Mouse (Mus musculus) hindbrain, embryonic 14.5 days (tissue): ENCODE measurements around the gene Akap6. TPM values are rescaled to one million over a fixed set of nuclear protein-coding genes. Genes with fewer than 3 reads are reported as not detected.
A peak's percentile ranks its signal among the peaks of the same experiment; 100 is the strongest.

Source experiments
- ATAC-seq: fragments of 200-750 bp; cut with Nextera tagmentation; 2 replicates; pipeline ENCODE4 v1.8.0; 2017; ENCODE audit warnings: moderate number of reproducible peaks, mild to moderate bottlenecking, moderate TSS enrichment, moderate library complexity; ENCODE audit not compliant: low FRiP score
- DNase-seq: peaks from one replicate; pipeline ENCODE4 v3.0.0-alpha.2; 2015; ENCODE audit warnings: low spot score
- H3K27ac ChIP-seq: fragments of 300-500 bp; sonication (generic); 2 replicates; pipeline ENCODE4 v1.5.1; 2014; ENCODE audit warnings: mild to moderate bottlenecking, moderate library complexity
- H3K27me3 ChIP-seq: fragments of 300-500 bp; sonication (generic); 2 replicates; pipeline ENCODE4 v1.6.1; 2014; ENCODE audit warnings: mild to moderate bottlenecking, low read length, mixed read lengths; ENCODE audit not compliant: control insufficient read depth, insufficient read depth
- H3K36me3 ChIP-seq: fragments of 300-500 bp; sonication (generic); replicated peaks from 2 replicates; pipeline ENCODE4 v1.6.1; 2014; ENCODE audit not compliant: control insufficient read depth, insufficient read depth
- H3K4me1 ChIP-seq: fragments of 300-500 bp; sonication (generic); replicated peaks from 2 replicates; pipeline ENCODE4 v1.6.1; 2014; ENCODE audit warnings: antibody characterized with exemption, low read length, mixed read lengths; ENCODE audit not compliant: control insufficient read depth, insufficient read depth
- H3K4me2 ChIP-seq: fragments of 300-500 bp; sonication (generic); replicated peaks from 2 replicates; pipeline ENCODE4 v1.6.1; 2014; ENCODE audit warnings: mild to moderate bottlenecking, moderate library complexity
- H3K4me3 ChIP-seq: fragments of 300-500 bp; sonication (generic); replicated peaks from 2 replicates; pipeline ENCODE4 v1.5.1; 2014; ENCODE audit warnings: mild to moderate bottlenecking, low read length
- H3K9ac ChIP-seq: fragments of 300-500 bp; sonication (generic); 2 replicates; pipeline ENCODE4 v1.6.1; 2014
- H3K9me3 ChIP-seq: fragments of 300-500 bp; sonication (generic); 2 replicates; pipeline ENCODE4 v1.6.1; 2016; ENCODE audit warnings: low read length; ENCODE audit not compliant: control insufficient read depth
- WGBS: fragments of 180-500 bp; shearing (Covaris S2); extraction: QIAGEN DNeasy Blood & Tissue Kit; methylation state at CpG from one replicate; pipeline ENCODE4 v1.1.7; 2014; 5-methylcytosine and 5-hydroxymethylcytosine counted together
- polyA plus RNA-seq: library from polyadenylated mRNA; unstranded; fragments of >200 nt; fragmentation: Nextera tagmentation; extraction: Ambion mirVana; gene quantifications from 2 replicates; pipeline ENCODE4 v1.2.1, GENCODE M21; 2014

The Akap6 gene
- polyA plus RNA-seq, 1 experiment from 2014 or later, result 39.0 TPM

- Histone ChIP-seq H3K4me2 (0 out of 2 replicates have a peak overlapping the region, but pooled peaks have one; percentile 3), H3K36me3 (no peaks in the 10 kb centered on the region), H3K9ac (0 out of 2 replicates have a peak overlapping the region, but pooled peaks have one; percentile 2), H3K4me3 (no peak overlapping the region), H3K4me1 (peaks cover 50% of the 10 kb centered on the region), H3K9me3 (no peaks in the 10 kb centered on the region), H3K27ac (peak overlapping the region; percentile 52), H3K27me3 (no peaks in the 10 kb centered on the region)
- 7% methylated on average over 11 of the region's 11 CpGs for WGBS
- no peak for ATAC-seq
- peak; percentile 52 for DNase-seq
These were observed 366.0 kb downstream of the Akap6 start for GRCm38 (mm10) chr12:53065031-53065785.

GRCm38 (mm10) chr12:53066321-53066720 lies 367.1 kb downstream of the Akap6 start:
- H3K9ac ChIP-seq, result no peak overlapping the region
- H3K9me3 ChIP-seq, result no peaks in the 10 kb centered on the region
- H3K27me3 ChIP-seq, result no peaks in the 10 kb centered on the region
- peaks cover 46% of the 10 kb centered on the region for H3K4me1 ChIP-seq
- 63% methylated on average over 9 of the region's 9 CpGs for WGBS
- no peak for DNase-seq
- H3K36me3 ChIP-seq, result no peaks in the 10 kb centered on the region
- H3K4me2 ChIP-seq, result no peak overlapping the region
- no peak overlapping the region for H3K27ac ChIP-seq
- ATAC-seq, result no peak
- H3K4me3 ChIP-seq, result no peak overlapping the region

DNA sequence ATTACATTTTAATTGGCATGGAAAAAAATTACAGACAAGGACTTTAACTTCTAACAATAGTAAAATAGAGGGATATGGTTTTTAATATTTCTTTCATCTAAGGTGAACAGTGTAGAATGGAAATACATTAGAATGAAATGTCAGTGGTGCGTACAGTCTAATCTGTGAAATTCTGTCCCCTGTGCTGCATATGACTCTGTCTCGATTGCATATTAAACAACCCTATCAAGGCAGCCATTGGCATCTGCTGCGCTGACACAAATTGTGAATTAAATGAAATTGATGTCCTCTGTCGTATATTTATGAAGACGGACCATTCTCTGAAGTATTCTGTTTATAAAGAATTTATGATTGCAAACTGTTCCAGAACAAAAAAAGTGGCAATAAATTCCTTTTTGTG lies 371.7 kb downstream of the Akap6 start:
- Histone ChIP-seq H3K27me3 (no peaks in the 10 kb centered on the region), H3K27ac (no peak overlapping the region), H3K4me2 (no peak overlapping the region), H3K9ac (no peak overlapping the region), H3K36me3 (peaks cover 4% of the 10 kb centered on the region; the same call in 1 of the 2 replicates), H3K9me3 (no peaks in the 10 kb centered on the region), H3K4me1 (peaks cover 7% of the 10 kb centered on the region; the same call in 1 of the 2 replicates), H3K4me3 (no peak overlapping the region)
- DNase-seq (peak; percentile 49), ATAC-seq (no peak)
- WGBS, result 33% methylated on average over 5 of the region's 5 CpGs

DNA sequence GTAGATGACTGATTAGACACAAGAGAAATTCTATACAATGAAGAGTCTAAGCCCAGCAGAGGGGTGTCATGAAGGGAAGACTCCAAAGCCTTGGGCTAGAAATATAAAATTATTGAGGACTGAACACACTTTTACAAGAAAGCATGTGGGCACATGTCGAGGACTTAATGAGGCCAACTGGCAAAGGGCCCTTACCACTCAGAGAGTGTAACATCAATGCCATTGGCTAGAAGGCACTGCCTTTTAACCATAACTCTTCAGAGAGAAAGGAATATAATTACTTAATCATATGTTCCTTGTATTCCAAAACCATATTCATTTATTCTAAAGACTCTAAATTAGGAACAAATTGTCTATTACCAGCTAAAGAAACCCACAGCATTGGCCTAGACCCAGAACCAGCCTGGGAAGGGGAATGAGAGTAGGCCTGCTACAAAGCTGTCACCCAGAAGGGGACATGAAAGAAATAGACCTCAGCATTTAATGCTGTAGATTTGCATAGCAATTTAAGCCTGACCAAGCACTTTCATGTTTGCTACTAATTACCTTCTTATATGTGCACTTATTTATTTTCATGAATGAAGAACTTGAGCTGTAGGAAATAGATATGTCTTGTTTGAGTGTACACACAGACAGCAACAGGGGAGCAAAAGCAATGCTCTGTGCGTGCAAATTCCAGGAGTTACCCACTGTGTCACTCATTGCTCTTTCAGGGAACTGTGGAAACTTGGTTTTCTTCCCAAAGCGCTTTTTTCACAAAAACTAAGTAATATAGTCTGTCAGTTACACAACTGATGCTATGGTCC lies 377.6 kb downstream of the Akap6 start:
- DNase-seq (no peak), ATAC-seq (no peak)
- H3K27ac ChIP-seq, result no peak overlapping the region
- 81% methylated on average over 3 of the region's 3 CpGs for WGBS
- H3K9me3 ChIP-seq, result no peaks in the 10 kb centered on the region
- H3K27me3 ChIP-seq, result no peaks in the 10 kb centered on the region
- no peaks in the 10 kb centered on the region for H3K4me1 ChIP-seq
- no peak overlapping the region for H3K4me2 ChIP-seq
- H3K36me3 ChIP-seq, result peaks cover 4% of the 10 kb centered on the region; the same call in 1 of the 2 replicates
- no peak overlapping the region for H3K4me3 ChIP-seq
- H3K9ac ChIP-seq, result no peak overlapping the region

DNA sequence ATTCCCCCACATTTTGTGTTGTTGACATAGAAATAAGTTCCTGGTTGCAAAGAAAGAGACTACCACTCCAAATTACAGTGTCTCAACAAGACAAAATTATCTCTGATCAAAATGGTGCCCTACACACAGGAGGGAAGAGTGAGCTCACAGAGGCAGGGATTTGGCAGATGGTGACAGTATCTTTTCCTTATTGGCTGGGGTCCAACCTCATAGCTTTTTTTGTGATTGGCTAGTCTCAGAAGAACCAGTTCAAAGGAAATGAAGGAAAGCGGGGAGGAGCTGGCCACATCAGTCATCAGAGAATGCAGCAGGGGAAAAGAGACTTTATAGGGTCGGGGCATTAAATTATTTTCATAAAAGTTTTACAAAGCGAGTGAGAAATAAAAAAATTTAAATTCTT lies 386.6 kb downstream of the Akap6 start:
- Histone ChIP-seq H3K36me3 (no peaks in the 10 kb centered on the region), H3K4me3 (no peak overlapping the region), H3K9me3 (no peaks in the 10 kb centered on the region), H3K9ac (no peak overlapping the region), H3K4me2 (no peak overlapping the region), H3K27ac (no peak overlapping the region), H3K27me3 (no peaks in the 10 kb centered on the region), H3K4me1 (no peaks in the 10 kb centered on the region)
- DNase-seq, result no peak
- 75% methylated on average over 3 of the region's 3 CpGs for WGBS
- no peak for ATAC-seq

DNA sequence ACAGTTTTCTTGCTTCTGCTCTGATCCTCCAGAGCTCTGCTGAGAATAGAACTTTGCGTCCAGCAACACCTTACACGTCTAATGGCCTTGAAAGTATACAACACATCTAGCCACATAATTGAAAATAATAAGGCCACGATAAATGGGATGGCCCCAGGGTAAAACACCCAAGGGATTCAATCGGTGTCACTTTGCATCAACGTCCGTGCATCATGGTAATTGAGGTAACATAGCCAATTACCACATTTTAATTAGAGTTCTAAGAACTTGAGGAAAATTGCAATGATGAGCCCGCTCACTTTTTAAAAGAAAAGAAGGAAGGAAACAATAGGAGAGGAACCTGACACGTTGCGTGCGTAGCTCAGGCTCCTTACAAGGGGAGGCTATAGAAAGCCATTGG lies 413.1 kb downstream of the Akap6 start:
- Histone ChIP-seq H3K36me3 (no peaks in the 10 kb centered on the region), H3K27ac (no peak overlapping the region), H3K27me3 (no peaks in the 10 kb centered on the region), H3K9me3 (no peaks in the 10 kb centered on the region), H3K9ac (no peak overlapping the region), H3K4me1 (no peaks in the 10 kb centered on the region), H3K4me2 (no peak overlapping the region), H3K4me3 (no peak overlapping the region)
- DNase-seq, result peak; percentile 29
- WGBS, result 54% methylated on average over 10 of the region's 10 CpGs
- ATAC-seq, result no peak

DNA sequence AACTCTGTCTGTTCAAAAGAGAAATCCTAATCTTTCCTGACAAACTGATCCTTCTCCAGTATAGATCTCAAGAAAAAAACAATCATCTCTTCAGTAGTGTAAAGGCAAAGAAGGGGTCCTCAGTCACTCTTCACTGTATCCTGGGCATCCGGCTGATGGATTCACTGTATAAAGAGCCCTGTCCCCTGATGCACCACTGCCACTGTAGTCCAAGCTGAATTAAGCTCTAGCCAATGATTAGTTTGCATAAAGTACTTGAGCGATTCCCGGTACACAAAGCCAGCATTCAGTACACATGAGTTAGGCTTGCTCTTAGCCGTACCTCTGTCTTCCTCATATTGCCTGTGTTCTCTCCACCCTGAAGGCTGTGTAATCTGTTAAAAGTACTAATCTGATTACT lies 420.2 kb downstream of the Akap6 start:
- Histone ChIP-seq H3K9me3 (no peaks in the 10 kb centered on the region), H3K4me3 (no peak overlapping the region), H3K4me2 (no peak overlapping the region), H3K27me3 (no peaks in the 10 kb centered on the region), H3K9ac (no peak overlapping the region), H3K4me1 (peaks cover 18% of the 10 kb centered on the region), H3K36me3 (no peaks in the 10 kb centered on the region), H3K27ac (0 out of 2 replicates have a peak overlapping the region, but pooled peaks have one; percentile 35)
- ATAC-seq (no peak), DNase-seq (no peak)
- WGBS, result 29% methylated on average over 4 of the region's 4 CpGs

- H3K4me3 ChIP-seq, result no peak overlapping the region
- ATAC-seq (peak; percentile 69; the same call in 1 of the 2 replicates), DNase-seq (peak; percentile 80)
- H3K27me3 ChIP-seq, result no peaks in the 10 kb centered on the region
- H3K9ac ChIP-seq, result 0 out of 2 replicates have a peak overlapping the region, but pooled peaks have one; percentile 12
- no peaks in the 10 kb centered on the region for H3K9me3 ChIP-seq
- H3K27ac ChIP-seq, result peak overlapping the region; percentile 75
- H3K36me3 ChIP-seq, result no peaks in the 10 kb centered on the region
- H3K4me2 ChIP-seq, result peak overlapping the region; percentile 28
- peaks cover 26% of the 10 kb centered on the region for H3K4me1 ChIP-seq
- 41% methylated on average over 7 of the region's 7 CpGs for WGBS
These were observed 424.9 kb downstream of the Akap6 start for GRCm38 (mm10) chr12:53124131-53124530.

DNA sequence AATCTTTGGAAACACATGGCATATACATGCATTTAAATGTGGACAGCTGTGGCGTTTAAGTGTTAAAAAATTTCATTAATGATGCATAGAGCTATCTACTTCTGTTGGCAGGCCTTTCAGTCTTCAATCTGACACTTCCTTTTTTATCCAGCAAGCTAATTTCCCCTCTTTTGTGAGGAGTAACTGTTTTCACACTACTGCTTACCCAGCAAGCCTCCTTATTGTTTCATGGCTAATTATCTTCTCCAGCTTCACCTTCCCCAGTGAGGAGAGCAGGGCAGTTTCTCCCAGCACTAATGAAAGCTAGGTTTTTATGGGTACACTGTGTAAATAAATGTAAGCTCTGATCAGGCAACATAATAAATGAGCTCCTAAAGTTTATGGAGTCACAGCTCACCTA lies 425.5 kb downstream of the Akap6 start:
- no peaks in the 10 kb centered on the region for H3K36me3 ChIP-seq
- WGBS, result 18% methylated on average over 1 of the region's 1 CpGs
- H3K4me3 ChIP-seq, result no peak overlapping the region
- peaks cover 21% of the 10 kb centered on the region for H3K4me1 ChIP-seq
- ATAC-seq, result 0 out of 2 replicates have a peak, but pooled peaks have one; percentile 17
- no peaks in the 10 kb centered on the region for H3K9me3 ChIP-seq
- no peaks in the 10 kb centered on the region for H3K27me3 ChIP-seq
- 0 out of 2 replicates have a peak overlapping the region, but pooled peaks have one; percentile 12 for H3K9ac ChIP-seq
- peak; percentile 34 for DNase-seq
- peak overlapping the region; percentile 28 for H3K4me2 ChIP-seq
- H3K27ac ChIP-seq, result peak overlapping the region; percentile 75
